Mouse (Mus musculus): ENCODE results near the gene Lipi. TPM values are rescaled to one million over a fixed set of nuclear protein-coding genes. Genes with fewer than 3 reads are reported as not detected.

Lipi gene
- total RNA-seq (2021): under 1 TPM in 1 of 2 experiments, not detected in 1; 0.23 TPM

GRCm38 (mm10) chr16:75585961-75586360, at the start of gene Lipi:
TSS of gene Lipi (minus strand) at chr16:75586061.
- DNase-seq: no peak

- no peak for DNase-seq
Measured at GRCm38 (mm10) chr16:75627862-75628261, 42.0 kb upstream of the Lipi start.

- DNase-seq: no peak
Measured at GRCm38 (mm10) chr16:75617651-75618349, 31.9 kb upstream of the Lipi start.

- no peak for DNase-seq
Measured at GRCm38 (mm10) chr16:75612561-75612960, 26.7 kb upstream of the Lipi start.

GRCm38 (mm10) chr16:75606415-75606814, 20.6 kb upstream of the Lipi start:
- DNase-seq: no peak

GRCm38 (mm10) chr16:75593501-75594183, 7.8 kb upstream of the Lipi start:
- DNase-seq: no peak

- DNase-seq: peak; percentile 81 to 83
Measured at GRCm38 (mm10) chr16:75592671-75593500, 7.0 kb upstream of the Lipi start, which contains the start of gene Rbm11. TSS of gene Rbm11 (plus strand) at chr16:75592844.

GRCm38 (mm10) chr16:75586466-75586865, 605 bp upstream of the Lipi start:
- no peak for DNase-seq

- no peak for DNase-seq
Measured at GRCm38 (mm10) chr16:75582279-75582678, 3.6 kb downstream of the Lipi start.

- DNase-seq: no peak
Measured at GRCm38 (mm10) chr16:75562910-75563309, 23.0 kb downstream of the Lipi start.

GRCm38 (mm10) chr16:75545310-75545709, 40.6 kb downstream of the Lipi start:
- no peak for DNase-seq

GRCm38 (mm10) chr16:75537784-75538565, 47.9 kb downstream of the Lipi start:
- peak; percentile 44 for DNase-seq

GRCm38 (mm10) chr16:75531705-75532104, 54.2 kb downstream of the Lipi start:
- no peak for DNase-seq

- DNase-seq: no peak
Measured at GRCm38 (mm10) chr16:75496568-75496967, 89.3 kb downstream of the Lipi start.

Other genes with a start within 250 kb of the Lipi start
- 1 to 10 TPM; 4.1 to 5.5 TPM for gene Rbm11, start 6.8 kb upstream of the Lipi start, total RNA-seq (2021)
- 10 to 100 TPM; 35.7 to 39.7 TPM for gene Hspa13, start 181.0 kb upstream of the Lipi start, total RNA-seq (2021)